Mouse (Mus musculus): ENCODE data around the gene Cmip.

DNA sequence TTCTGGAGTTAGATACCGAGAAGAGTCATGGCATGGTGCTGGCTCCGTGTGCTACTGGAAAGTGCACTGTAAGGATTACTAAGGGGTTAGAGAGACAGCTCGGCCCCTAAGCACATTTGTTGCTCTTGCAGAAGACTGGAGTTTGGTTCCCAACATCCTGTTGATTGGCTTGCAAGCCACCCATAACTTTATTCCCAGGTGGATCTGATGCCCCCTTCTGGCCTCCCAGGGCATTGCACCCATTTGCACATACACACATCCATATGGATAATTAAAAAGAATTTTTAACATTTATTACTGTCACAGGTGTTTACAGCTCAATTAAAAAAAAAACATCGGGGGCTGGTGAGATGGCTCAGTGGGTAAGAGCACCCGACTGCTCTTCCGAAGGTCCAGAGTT is 207.7 kb downstream of the Cmip start:
- TF ChIP-seq CTCF (IDR thresholded peaks at IDR 0.05; ENCODE audit: control insufficient read depth, insufficient read depth, low read length) (0 out of 2 replicates have a peak, but pooled peaks have one; percentile 27), POLR2A (IDR thresholded peaks at IDR 0.05; ENCODE audit: borderline replicate concordance, control insufficient read depth, low read depth, low read length) (no peak)

Measured in bone marrow, adult 2 months (tissue).